Mouse (Mus musculus) skeletal muscle tissue, adult 2 months (tissue): ENCODE measurements at regions not wholly inside any gene's neighbourhood (a gene's known extent, or its start where the extent isn't known, plus 50 kb on each side); places are given as distances from the start of the nearest gene placed in this dataset.

Experiments used
- DNase-seq: peaks from one replicate; pipeline ENCODE4 v3.0.0-alpha.2; 2012; ENCODE audit warnings: low read depth, low spot score

- no peak for DNase-seq
These were observed 719.5 kb downstream of the Cypt12 start for GRCm38 (mm10) chr3:18667726-18668125.

GRCm38 (mm10) chr3:18668936-18669335 is 720.7 kb downstream of the Cypt12 start:
- no peak for DNase-seq

GRCm38 (mm10) chr3:18670203-18670700 is 722.0 kb downstream of the Cypt12 start:
- DNase-seq: no peak

GRCm38 (mm10) chr3:18671681-18672080 is 723.5 kb downstream of the Cypt12 start:
- DNase-seq: no peak

- no peak for DNase-seq
These were observed 735.3 kb downstream of the Cypt12 start for GRCm38 (mm10) chr3:18683346-18684101.

GRCm38 (mm10) chr3:18695113-18695792 is 747.0 kb downstream of the Cypt12 start:
- peak; percentile 3 for DNase-seq

- no peak for DNase-seq
These were observed 748.9 kb downstream of the Cypt12 start for GRCm38 (mm10) chr3:18696981-18697660.

GRCm38 (mm10) chr3:18698106-18698505 is 749.9 kb downstream of the Cypt12 start:
- DNase-seq: no peak

- no peak for DNase-seq
These were observed 757.0 kb downstream of the Cypt12 start for GRCm38 (mm10) chr3:18705165-18705564.

GRCm38 (mm10) chr3:18705756-18706155 is 757.5 kb downstream of the Cypt12 start:
- no peak for DNase-seq

GRCm38 (mm10) chr3:18706356-18706755 is 758.1 kb downstream of the Cypt12 start:
- no peak for DNase-seq

- no peak for DNase-seq
These were observed 759.5 kb downstream of the Cypt12 start for GRCm38 (mm10) chr3:18707730-18708129.

GRCm38 (mm10) chr3:18711661-18712060 is 763.5 kb downstream of the Cypt12 start:
- no peak for DNase-seq

GRCm38 (mm10) chr3:18713986-18714385 is 765.8 kb downstream of the Cypt12 start:
- DNase-seq: no peak

GRCm38 (mm10) chr3:18714968-18715630 is 766.9 kb downstream of the Cypt12 start:
- no peak for DNase-seq

GRCm38 (mm10) chr3:18715776-18716175 is 767.6 kb downstream of the Cypt12 start:
- no peak for DNase-seq

GRCm38 (mm10) chr3:18725507-18725906 is 777.3 kb downstream of the Cypt12 start:
- DNase-seq: no peak

GRCm38 (mm10) chr3:18731251-18731650 is 783.0 kb downstream of the Cypt12 start:
- no peak for DNase-seq

GRCm38 (mm10) chr3:18731674-18732073 is 783.5 kb downstream of the Cypt12 start:
- DNase-seq: no peak

- DNase-seq: no peak
These were observed 785.3 kb downstream of the Cypt12 start for GRCm38 (mm10) chr3:18733540-18733939.

GRCm38 (mm10) chr3:18738946-18739345 is 790.7 kb downstream of the Cypt12 start:
- no peak for DNase-seq

- DNase-seq: no peak
These were observed 792.1 kb downstream of the Cypt12 start for GRCm38 (mm10) chr3:18740344-18740743.
